Mouse (Mus musculus) cerebellum, adult 2 months (tissue): ENCODE data around the gene Pdzd2.

Experiments used
- CTCF ChIP-seq: fragments of 200-500 bp; IDR thresholded peaks from 2 replicates; pipeline ENCODE4 v1.5.1; 2011; ENCODE audit warnings: low read depth, mild to moderate bottlenecking, control low read depth, low read length, moderate library complexity, borderline replicate concordance; ENCODE audit not compliant: insufficient read depth
- POLR2A ChIP-seq: fragments of 200-500 bp; IDR thresholded peaks from 2 replicates; pipeline ENCODE4 v1.6.1; 2011; ENCODE audit warnings: low read length, control low read depth, borderline replicate concordance; ENCODE audit not compliant: insufficient read depth

GRCm38 (mm10) chr15:12425049-12425627 is 314.6 kb downstream of the Pdzd2 start:
- TF ChIP-seq CTCF (no peak), POLR2A (no peak)
